8 mouse cellular contexts compared by ENCODE assay signal in genomic region chr13:49421606-49421917, GRCm38 (mm10). TPM values are rescaled to one million over a fixed set of nuclear protein-coding genes. Genes with fewer than 3 reads are reported as not detected.
DNase-seq lines count a peak whose midpoint lies in the region; ATAC-seq and TF ChIP-seq lines count a peak whose summit lies in the region.

No protein-coding gene starts in this region.

- peak overlapping the region; percentile 71 for H3K9ac ChIP-seq in lung, embryonic 14.5 days
- H3K9ac ChIP-seq in liver, embryonic 11.5 days (ENCODE audit: low read depth, low read length): peak overlapping the region; percentile 87

- under 1% methylated on average over 15 of the region's 15 CpGs for WGBS in lung, embryonic 14.5 days
- under 1% methylated on average over 15 of the region's 15 CpGs for WGBS in liver, embryonic 11.5 days
- under 1% methylated on average over 15 of the region's 15 CpGs for WGBS in olfactory bulb, adult 2 months

- peak overlapping the region; percentile 60; the same call in 1 of the 2 replicates for H3K27ac ChIP-seq in lung, embryonic 14.5 days (ENCODE audit: low read depth)
- H3K27ac ChIP-seq in liver, embryonic 11.5 days (ENCODE audit: low read depth, low read length): peak overlapping the region; percentile 10; the same call in 1 of the 2 replicates
- peak overlapping the region; percentile 27; the same call in 1 of the 2 replicates for H3K27ac ChIP-seq in olfactory bulb, adult 2 months (ENCODE audit: insufficient read depth, low read depth, low read length)

- 0 out of 2 replicates have a peak, but pooled peaks cover 4% of the 10 kb centered on the region for H3K36me3 ChIP-seq in lung, embryonic 14.5 days (ENCODE audit: insufficient read depth)
- no peaks in the 10 kb centered on the region for H3K36me3 ChIP-seq in liver, embryonic 11.5 days (ENCODE audit: control insufficient read depth, insufficient read depth, low read length)

- no peak for TF ChIP-seq CTCF in lung, embryonic 14.5 days (IDR thresholded peaks at IDR 0.05; ENCODE audit: low read depth)
- no peak for TF ChIP-seq CTCF in olfactory bulb, adult 2 months (IDR thresholded peaks at IDR 0.05; ENCODE audit: insufficient read depth, low read depth, low read length)

- H3K9me3 ChIP-seq in lung, embryonic 14.5 days (ENCODE audit: low read depth, low read length): no peaks in the 10 kb centered on the region
- no peaks in the 10 kb centered on the region for H3K9me3 ChIP-seq in liver, embryonic 11.5 days (ENCODE audit: control insufficient read depth, low read length)

- no peak for TF ChIP-seq POLR2A in olfactory bulb, adult 2 months (IDR thresholded peaks at IDR 0.05; ENCODE audit: insufficient read depth, low read depth, low read length)

- H3K4me3 ChIP-seq in lung, embryonic 14.5 days (ENCODE audit: low read depth, low read length): peak overlapping the region; percentile 96
- H3K4me3 ChIP-seq in liver, embryonic 11.5 days (ENCODE audit: low read depth, low read length): peak overlapping the region; percentile 91
- peak overlapping the region; percentile 63 for H3K4me3 ChIP-seq in olfactory bulb, adult 2 months (ENCODE audit: insufficient read depth, low read depth, low read length)

- DNase-seq in lung, embryonic 14.5 days: peak; percentile 15
- DNase-seq in lung, postnatal 25 days (ENCODE audit: low spot score): no peak
- DNase-seq in c-Kit-positive CD71-positive TER-119-negative erythroid progenitor cells, embryonic 14.5 days (ENCODE audit: low read depth): peak; percentile 34
- no peak for DNase-seq in liver, embryonic 11.5 days (ENCODE audit: low spot score)
- no peak for DNase-seq in thymus, adult 18-20 months
- DNase-seq in urinary bladder, postnatal 4 days (ENCODE audit: low spot score in 2 of 2): no peak

- no peaks in the 10 kb centered on the region for H3K27me3 ChIP-seq in lung, embryonic 14.5 days (ENCODE audit: insufficient read depth, low read length)
- H3K27me3 ChIP-seq in liver, embryonic 11.5 days (replicated peaks; ENCODE audit: control insufficient read depth, insufficient read depth, low read length): no peaks in the 10 kb centered on the region

- H3K4me1 ChIP-seq in lung, embryonic 14.5 days (ENCODE audit: insufficient read depth): peaks cover 9% of the 10 kb centered on the region
- H3K4me1 ChIP-seq in liver, embryonic 11.5 days (replicated peaks; ENCODE audit: control insufficient read depth, insufficient read depth, low read length): peaks cover 22% of the 10 kb centered on the region
- H3K4me1 ChIP-seq in olfactory bulb, adult 2 months (ENCODE audit: control insufficient read depth, insufficient read depth, low read length): peaks cover 12% of the 10 kb centered on the region

- ATAC-seq in lung, embryonic 14.5 days (ENCODE audit: insufficient read depth): peak; percentile 67
- peak; percentile 45 for ATAC-seq in granulocyte monocyte progenitor cell, adult 5-6 weeks (replicated peaks; ENCODE audit: poor library complexity, severe bottlenecking)
- ATAC-seq in liver, embryonic 11.5 days (replicated peaks; ENCODE audit: low FRiP score): peak; percentile 46

- H3K4me2 ChIP-seq in lung, embryonic 14.5 days: peak overlapping the region; percentile 95
- peak overlapping the region; percentile 96 for H3K4me2 ChIP-seq in liver, embryonic 11.5 days

RNA-seq across cellular contexts. Expression of gene Ippk, which starts 0.5 kb away (rescaled TPM):
- 16.1 and 19.5 TPM in 2 replicates for polyA plus RNA-seq in lung, embryonic 14.5 days (2014; fragmentation: Nextera tagmentation; extraction: Ambion mirVana)
- total RNA-seq in granulocyte monocyte progenitor cell, adult 5-6 weeks (2014; fragmentation: Nextera tagmentation): 6.3 and 6.5 TPM in 2 replicates
- total RNA-seq in granulocyte monocyte progenitor cell, adult 5-6 weeks (2017): 13.8 and 19.4 TPM in 2 replicates
- polyA plus RNA-seq in liver, embryonic 11.5 days (2014; fragmentation: Nextera tagmentation; extraction: Ambion mirVana): 19.0 and 23.7 TPM in 2 replicates
- polyA plus RNA-seq in olfactory bulb, adult 2 months (2012; ENCODE audit: insufficient read depth, insufficient read length, low replicate concordance, missing spikeins): not detected in 2 replicates

Comparison
In these comparisons a context has a peak if more than half of its experiments do, and no peak if none do; other contexts are left out.
1. DNase-seq: peak in lung, embryonic 14.5 days (single experiment) and c-Kit-positive CD71-positive TER-119-negative erythroid progenitor cells, embryonic 14.5 days (single experiment); none in lung, postnatal 25 days (single experiment), liver, embryonic 11.5 days (single experiment), thymus, adult 18-20 months (0 of 2) and urinary bladder, postnatal 4 days (0 of 2).
2. H3K27ac ChIP-seq: peak in every context shown above with its lines; median percentile 60 in lung, embryonic 14.5 days; 27 in olfactory bulb, adult 2 months; 10 in liver, embryonic 11.5 days.
3. RNA of gene Ippk, which starts 0.5 kb away (polyA plus RNA-seq): 16.1 to 19.5 TPM in lung, embryonic 14.5 days and 19.0 to 23.7 TPM in liver, embryonic 11.5 days; not detected in olfactory bulb, adult 2 months; every median in the first group is over 10 times any median in the second.
4. Peak in every context shown above with its lines, with median percentiles within 50 percentile points of each other: ATAC-seq and H3K4me3 ChIP-seq.